Comparison of ENCODE assay signal across 26 mouse cellular contexts in genomic region chr13:55904884-55905283, GRCm38 (mm10).
DNase-seq lines count a peak whose midpoint lies in the region; ATAC-seq and TF ChIP-seq lines count a peak whose summit lies in the region.
"Had no signal": no experiment of that assay in that cellular context is flagged by ENCODE, and none has a peak within 500 bp of the region (broad histone marks: within the 10 kb centered on the region; RNA-seq: fewer than 3 reads in every experiment).

No protein-coding gene starts in this region.

- peak; percentile 36 to 50 for DNase-seq in cerebellum, postnatal 14 days
- DNase-seq in cerebellum, adult 9-10 months: no peak
- no peak for DNase-seq in kidney, postnatal 10 days
- DNase-seq in adrenal gland, postnatal 10 days: no peak
- DNase-seq: adrenal gland, adult 2 months; adrenal gland, postnatal 25 days; cerebellum, adult 18-20 months; cerebellum, postnatal 25 days; forebrain, postnatal 0 days; gastrocnemius, adult 2 months; gastrocnemius, postnatal 14 days; heart, adult 18-20 months; heart, postnatal 10 days; heart, postnatal 36 days had no signal

- TF ChIP-seq POLR2A in bone marrow, adult 2 months (IDR thresholded peaks at IDR 0.05; ENCODE audit: borderline replicate concordance, control insufficient read depth, low read depth, low read length): no peak

- H3K4me3 ChIP-seq in bone marrow, adult 2 months (replicated peaks; ENCODE audit: control insufficient read depth, low read depth, low read length): peak overlapping the region; percentile 51
- H3K4me3 ChIP-seq: embryonic facial prominence, embryonic 12.5 days; embryonic facial prominence, embryonic 15.5 days; gastrocnemius, adult 2 months; heart, embryonic 12.5 days; heart, embryonic 15.5 days; hindbrain, embryonic 10.5 days; hindbrain, embryonic 13.5 days; intestine, embryonic 15.5 days had no signal

- ATAC-seq in megakaryocyte progenitor cell, adult 5-6 weeks (replicated peaks; ENCODE audit: poor library complexity): peak; percentile 17; the same call in 1 of the 2 replicates
- ATAC-seq: CD4-positive, CD25-positive, alpha-beta regulatory T cell, adult 4 months; forebrain, embryonic 14.5 days; forebrain, postnatal 0 days; hindbrain, embryonic 16.5 days; intestine, embryonic 15.5 days had no signal

- peaks cover 6% of the 10 kb centered on the region; the same call in 1 of the 2 replicates for H3K4me1 ChIP-seq in bone marrow, adult 2 months (ENCODE audit: control insufficient read depth, insufficient read depth, low read length)
- H3K4me1 ChIP-seq: heart, embryonic 15.5 days; hindbrain, embryonic 10.5 days had no signal

- 36% methylated on average over 4 of the region's 4 CpGs for WGBS in bone marrow, adult 2 months

- peak overlapping the region; percentile 81; the same call in 1 of the 2 replicates for H3K27ac ChIP-seq in bone marrow, adult 2 months (ENCODE audit: control insufficient read depth, insufficient read depth, low read depth, low read length, poor library complexity)
- H3K27ac ChIP-seq: embryonic facial prominence, embryonic 12.5 days; embryonic facial prominence, embryonic 15.5 days; gastrocnemius, adult 2 months; heart, embryonic 15.5 days; hindbrain, embryonic 10.5 days; hindbrain, embryonic 13.5 days; intestine, embryonic 15.5 days had no signal

- no peak for TF ChIP-seq CTCF in bone marrow, adult 2 months (IDR thresholded peaks at IDR 0.05; ENCODE audit: control insufficient read depth, insufficient read depth, low read length)

Comparison
In these comparisons a context has a peak if more than half of its experiments do, and no peak if none do; other contexts are left out.
1. DNase-seq: peak in cerebellum, postnatal 14 days (2 of 2); none in cerebellum, adult 9-10 months (single experiment), kidney, postnatal 10 days (single experiment) and adrenal gland, postnatal 10 days (single experiment).